Mouse (Mus musculus): ENCODE measurements around the gene Itpr1. TPM values are rescaled to one million over a fixed set of nuclear protein-coding genes. Genes with fewer than 3 reads are reported as not detected.
A peak's percentile ranks its signal among the peaks of the same experiment; 100 is the strongest.

Itpr1 gene
- polyA plus RNA-seq (2014; fragmentation: Nextera tagmentation; extraction: Ambion mirVana) = 13.8 and 22.4 TPM in 2 replicates

- no peaks in the 10 kb centered on the region for H3K27me3 ChIP-seq (ENCODE audit: control insufficient read depth, insufficient read depth, low read length)
- peaks cover 9% of the 10 kb centered on the region for H3K4me1 ChIP-seq (ENCODE audit: control insufficient read depth, insufficient read depth, low read length)
- no peaks in the 10 kb centered on the region for H3K36me3 ChIP-seq (ENCODE audit: control insufficient read depth, insufficient read depth, low read length)
- H3K27ac ChIP-seq (ENCODE audit: low read depth, low read length) = peak within 1 kb of the TSS; percentile 57
- H3K9me3 ChIP-seq (ENCODE audit: control insufficient read depth, low read length) = no peaks in the 10 kb centered on the region
- peak within 1 kb of the TSS; percentile 72 for H3K9ac ChIP-seq (ENCODE audit: low read depth, low read length)
- ATAC-seq (ENCODE audit: low FRiP score, low TSS enrichment) = peak; percentile 100
- under 1% methylated on average over 26 of the region's 27 CpGs for WGBS
- peak within 1 kb of the TSS; percentile 78 for H3K4me3 ChIP-seq (ENCODE audit: low read length)
- peak within 1 kb of the TSS; percentile 64 for H3K4me2 ChIP-seq (replicated peaks; ENCODE audit: low read depth, low read length)
These were observed at the start of gene Itpr1 for GRCm38 (mm10) chr6:108212881-108213295. TSS of gene Itpr1 (plus strand) at chr6:108213096.

- Histone ChIP-seq H3K9me3 (ENCODE audit: control insufficient read depth, low read length) (no peaks in the 10 kb centered on the region), H3K4me2 (replicated peaks; ENCODE audit: low read depth, low read length) (no peak overlapping the region), H3K9ac (ENCODE audit: low read depth, low read length) (no peak overlapping the region), H3K27ac (ENCODE audit: low read depth, low read length) (no peak overlapping the region), H3K4me3 (ENCODE audit: low read length) (no peak overlapping the region), H3K27me3 (ENCODE audit: control insufficient read depth, insufficient read depth, low read length) (no peaks in the 10 kb centered on the region), H3K4me1 (ENCODE audit: control insufficient read depth, insufficient read depth, low read length) (no peaks in the 10 kb centered on the region), H3K36me3 (ENCODE audit: control insufficient read depth, insufficient read depth, low read length) (no peaks in the 10 kb centered on the region)
- no peak for ATAC-seq (ENCODE audit: low FRiP score, low TSS enrichment)
- 77% methylated on average over 5 of the region's 5 CpGs for WGBS
These were observed 48.0 kb upstream of the Itpr1 start for GRCm38 (mm10) chr6:108164935-108165334.

DNA sequence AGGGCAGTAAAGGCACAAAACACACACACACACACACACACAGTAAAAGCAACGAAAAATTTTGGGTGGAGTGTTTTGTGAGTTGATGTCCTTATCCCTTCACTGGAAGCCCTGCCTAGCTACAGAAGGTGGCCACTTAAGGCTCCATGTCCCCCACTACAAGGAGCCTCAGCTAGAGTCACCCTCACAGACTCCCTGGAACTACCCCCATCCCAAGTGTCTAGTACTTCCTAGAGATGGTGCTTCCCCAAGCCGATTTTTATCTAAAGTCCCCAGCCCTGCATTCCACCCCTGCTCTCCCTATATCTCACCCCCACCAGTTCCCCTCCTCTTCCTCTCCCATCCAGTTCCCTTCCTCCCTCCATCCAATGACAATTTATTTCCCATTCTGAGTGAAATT is 47.3 kb upstream of the Itpr1 start:
- no peak overlapping the region for H3K9ac ChIP-seq (ENCODE audit: low read depth, low read length)

GRCm38 (mm10) chr6:108167946-108168680 is 44.8 kb upstream of the Itpr1 start:
- WGBS = 73% methylated on average over 7 of the region's 7 CpGs

More for the DNA sequence above, 47.3 kb upstream of the Itpr1 start:
- H3K36me3 ChIP-seq (ENCODE audit: control insufficient read depth, insufficient read depth, low read length) = no peaks in the 10 kb centered on the region
- no peak overlapping the region for H3K4me2 ChIP-seq (replicated peaks; ENCODE audit: low read depth, low read length)
- H3K4me1 ChIP-seq (ENCODE audit: control insufficient read depth, insufficient read depth, low read length) = no peaks in the 10 kb centered on the region
- no peak overlapping the region for H3K4me3 ChIP-seq (ENCODE audit: low read length)
- no peaks in the 10 kb centered on the region for H3K9me3 ChIP-seq (ENCODE audit: control insufficient read depth, low read length)
- no peak for ATAC-seq (ENCODE audit: low FRiP score, low TSS enrichment)
- WGBS = 80% methylated on average over 2 of the region's 2 CpGs
- H3K27me3 ChIP-seq (ENCODE audit: control insufficient read depth, insufficient read depth, low read length) = no peaks in the 10 kb centered on the region
- no peak overlapping the region for H3K27ac ChIP-seq (ENCODE audit: low read depth, low read length)

DNA sequence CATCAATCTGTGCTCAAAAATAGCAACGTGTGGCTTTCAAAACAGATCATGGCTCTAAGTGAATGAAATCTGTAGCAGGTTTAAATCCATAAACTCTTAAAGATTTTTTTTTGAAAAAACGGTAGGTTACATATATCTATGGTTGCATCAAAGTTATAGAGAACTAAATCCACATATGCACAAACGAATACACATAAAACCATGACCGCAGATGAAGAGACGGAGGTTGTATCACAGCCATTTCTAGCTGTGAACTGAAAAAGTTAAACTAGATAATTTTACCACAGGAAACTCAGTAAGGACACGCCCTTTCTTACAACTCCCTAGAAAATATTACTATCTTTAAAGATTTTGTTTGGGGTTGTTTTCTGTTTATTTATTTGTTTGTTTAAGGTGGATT is 44.2 kb upstream of the Itpr1 start:
- H3K27ac ChIP-seq (ENCODE audit: low read depth, low read length) = no peak overlapping the region
- H3K4me3 ChIP-seq (ENCODE audit: low read length) = no peak overlapping the region
- H3K9me3 ChIP-seq (ENCODE audit: control insufficient read depth, low read length) = no peaks in the 10 kb centered on the region
- no peak for ATAC-seq (ENCODE audit: low FRiP score, low TSS enrichment)
- 93% methylated on average over 6 of the region's 6 CpGs for WGBS
- H3K36me3 ChIP-seq (ENCODE audit: control insufficient read depth, insufficient read depth, low read length) = peaks cover 13% of the 10 kb centered on the region; the same call in 1 of the 2 replicates
- H3K4me1 ChIP-seq (ENCODE audit: control insufficient read depth, insufficient read depth, low read length) = no peaks in the 10 kb centered on the region
- H3K9ac ChIP-seq (ENCODE audit: low read depth, low read length) = no peak overlapping the region
- H3K27me3 ChIP-seq (ENCODE audit: control insufficient read depth, insufficient read depth, low read length) = no peaks in the 10 kb centered on the region
- no peak overlapping the region for H3K4me2 ChIP-seq (replicated peaks; ENCODE audit: low read depth, low read length)

More at GRCm38 (mm10) chr6:108167946-108168680, 44.8 kb upstream of the Itpr1 start:
- no peak overlapping the region for H3K27ac ChIP-seq (ENCODE audit: low read depth, low read length)
- no peak for ATAC-seq (ENCODE audit: low FRiP score, low TSS enrichment)
- H3K4me2 ChIP-seq (replicated peaks; ENCODE audit: low read depth, low read length) = no peak overlapping the region
- no peak overlapping the region for H3K9ac ChIP-seq (ENCODE audit: low read depth, low read length)
- H3K27me3 ChIP-seq (ENCODE audit: control insufficient read depth, insufficient read depth, low read length) = no peaks in the 10 kb centered on the region
- H3K4me1 ChIP-seq (ENCODE audit: control insufficient read depth, insufficient read depth, low read length) = no peaks in the 10 kb centered on the region
- H3K4me3 ChIP-seq (ENCODE audit: low read length) = no peak overlapping the region
- H3K9me3 ChIP-seq (ENCODE audit: control insufficient read depth, low read length) = no peaks in the 10 kb centered on the region
- peaks cover 11% of the 10 kb centered on the region; the same call in 1 of the 2 replicates for H3K36me3 ChIP-seq (ENCODE audit: control insufficient read depth, insufficient read depth, low read length)

DNA sequence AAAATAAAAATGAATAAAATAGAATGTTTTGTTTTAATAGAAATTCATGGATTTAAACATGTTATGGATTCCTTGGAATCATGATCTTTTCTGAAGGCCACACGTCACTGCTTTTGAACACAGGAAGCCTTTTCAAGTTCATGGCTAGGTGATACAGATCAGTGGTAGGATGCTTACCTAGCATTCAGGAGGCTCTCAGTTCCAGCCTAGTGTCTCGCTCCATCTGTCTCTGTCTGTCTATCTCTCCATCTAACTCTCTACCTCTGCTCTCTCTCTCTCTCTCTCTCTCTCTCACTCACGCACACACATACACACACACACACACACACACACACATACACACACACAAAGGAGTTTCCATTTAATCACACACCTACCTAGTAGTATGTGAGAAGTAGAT is 43.4 kb upstream of the Itpr1 start:
- Histone ChIP-seq H3K4me2 (replicated peaks; ENCODE audit: low read depth, low read length) (no peak overlapping the region), H3K27me3 (ENCODE audit: control insufficient read depth, insufficient read depth, low read length) (no peaks in the 10 kb centered on the region), H3K4me1 (ENCODE audit: control insufficient read depth, insufficient read depth, low read length) (no peaks in the 10 kb centered on the region), H3K4me3 (ENCODE audit: low read length) (no peak overlapping the region), H3K9me3 (ENCODE audit: control insufficient read depth, low read length) (no peaks in the 10 kb centered on the region), H3K36me3 (ENCODE audit: control insufficient read depth, insufficient read depth, low read length) (peaks cover 15% of the 10 kb centered on the region; the same call in 1 of the 2 replicates), H3K27ac (ENCODE audit: low read depth, low read length) (no peak overlapping the region), H3K9ac (ENCODE audit: low read depth, low read length) (no peak overlapping the region)
- 93% methylated on average over 3 of the region's 3 CpGs for WGBS
- ATAC-seq (ENCODE audit: low FRiP score, low TSS enrichment) = no peak

DNA sequence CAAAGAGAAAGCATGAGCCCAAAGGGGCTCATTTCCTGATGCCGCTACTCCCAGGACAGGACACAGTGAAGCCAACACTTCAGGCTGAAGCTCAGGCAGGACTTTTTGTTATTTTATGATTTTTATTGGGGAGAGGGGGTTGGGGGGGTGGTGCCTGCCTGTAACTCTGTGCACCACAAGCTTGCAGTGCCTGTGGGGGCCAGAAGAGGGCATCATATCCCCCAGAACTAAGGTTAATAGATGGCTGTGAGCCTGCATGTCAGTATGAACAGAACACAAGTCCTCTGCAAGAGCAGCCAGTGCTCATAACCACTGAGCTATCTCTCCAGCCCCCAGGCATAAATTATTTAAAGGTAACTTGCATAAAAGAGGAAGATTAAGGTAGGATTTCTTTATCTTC is 40.7 kb upstream of the Itpr1 start:
- H3K4me3 ChIP-seq (ENCODE audit: low read length) = no peak overlapping the region
- no peak overlapping the region for H3K4me2 ChIP-seq (replicated peaks; ENCODE audit: low read depth, low read length)
- H3K9ac ChIP-seq (ENCODE audit: low read depth, low read length) = no peak overlapping the region
- no peak overlapping the region for H3K27ac ChIP-seq (ENCODE audit: low read depth, low read length)
- H3K36me3 ChIP-seq (ENCODE audit: control insufficient read depth, insufficient read depth, low read length) = peaks cover 15% of the 10 kb centered on the region; the same call in 1 of the 2 replicates
- no peak for ATAC-seq (ENCODE audit: low FRiP score, low TSS enrichment)
- no peaks in the 10 kb centered on the region for H3K4me1 ChIP-seq (ENCODE audit: control insufficient read depth, insufficient read depth, low read length)
- 97% methylated on average over 1 of the region's 1 CpGs for whole genome bisulfite sequencing
- H3K9me3 ChIP-seq (ENCODE audit: control insufficient read depth, low read length) = no peaks in the 10 kb centered on the region
- no peaks in the 10 kb centered on the region for H3K27me3 ChIP-seq (ENCODE audit: control insufficient read depth, insufficient read depth, low read length)

- H3K36me3 ChIP-seq (ENCODE audit: control insufficient read depth, insufficient read depth, low read length) = peaks cover 15% of the 10 kb centered on the region; the same call in 1 of the 2 replicates
- no peaks in the 10 kb centered on the region for H3K27me3 ChIP-seq (ENCODE audit: control insufficient read depth, insufficient read depth, low read length)
- H3K4me2 ChIP-seq (replicated peaks; ENCODE audit: low read depth, low read length) = no peak overlapping the region
- ATAC-seq (ENCODE audit: low FRiP score, low TSS enrichment) = no peak
- no peaks in the 10 kb centered on the region for H3K4me1 ChIP-seq (ENCODE audit: control insufficient read depth, insufficient read depth, low read length)
- H3K4me3 ChIP-seq (ENCODE audit: low read length) = no peak overlapping the region
- WGBS = 97% methylated on average over 3 of the region's 3 CpGs
- no peak overlapping the region for H3K27ac ChIP-seq (ENCODE audit: low read depth, low read length)
- H3K9me3 ChIP-seq (ENCODE audit: control insufficient read depth, low read length) = no peaks in the 10 kb centered on the region
- no peak overlapping the region for H3K9ac ChIP-seq (ENCODE audit: low read depth, low read length)
These were observed 38.7 kb upstream of the Itpr1 start for GRCm38 (mm10) chr6:108174181-108174580.

DNA sequence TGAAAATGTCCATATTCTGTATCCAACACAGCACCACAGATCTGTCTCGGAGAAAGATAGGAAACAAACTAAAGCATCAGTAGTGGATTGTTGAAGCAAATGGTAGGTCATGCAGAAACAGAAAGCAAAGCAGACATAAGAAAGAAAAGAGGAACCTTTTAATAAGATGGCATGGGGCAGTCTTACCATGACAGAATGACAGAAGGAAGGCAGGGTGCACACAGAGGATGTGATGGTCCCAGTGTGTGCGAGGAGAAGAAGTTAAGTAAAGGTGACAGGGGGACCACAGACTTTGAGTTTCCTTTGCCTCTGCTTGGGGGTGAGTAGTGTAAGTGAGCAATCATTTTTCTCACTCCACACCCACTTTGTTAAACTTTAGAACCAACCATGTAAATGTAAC is 33.8 kb upstream of the Itpr1 start:
- Histone ChIP-seq H3K9me3 (ENCODE audit: control insufficient read depth, low read length) (no peaks in the 10 kb centered on the region), H3K4me1 (ENCODE audit: control insufficient read depth, insufficient read depth, low read length) (no peaks in the 10 kb centered on the region), H3K27me3 (ENCODE audit: control insufficient read depth, insufficient read depth, low read length) (no peaks in the 10 kb centered on the region), H3K4me2 (replicated peaks; ENCODE audit: low read depth, low read length) (no peak overlapping the region), H3K36me3 (ENCODE audit: control insufficient read depth, insufficient read depth, low read length) (no peaks in the 10 kb centered on the region), H3K4me3 (ENCODE audit: low read length) (no peak overlapping the region), H3K27ac (ENCODE audit: low read depth, low read length) (no peak overlapping the region), H3K9ac (ENCODE audit: low read depth, low read length) (no peak overlapping the region)
- WGBS = 94% methylated on average over 2 of the region's 2 CpGs
- no peak for ATAC-seq (ENCODE audit: low FRiP score, low TSS enrichment)
